Mouse (Mus musculus) hindbrain, embryonic 16.5 days (tissue): Measurements from ENCODE around the gene Wdr4. TPM values are rescaled to one million over a fixed set of nuclear protein-coding genes. Genes with fewer than 3 reads are reported as not detected.

ENCODE experiments used
- ATAC-seq: fragments of 200-750 bp; cut with Nextera tagmentation; 2 replicates; pipeline ENCODE4 v1.8.0; 2017; ENCODE audit warnings: moderate TSS enrichment, moderate library complexity
- H3K27ac ChIP-seq: fragments of 300-500 bp; sonication (generic); 2 replicates; pipeline ENCODE4 v1.5.1; 2014; ENCODE audit warnings: low read depth, mild to moderate bottlenecking, control low read depth, low read length, moderate library complexity
- H3K27me3 ChIP-seq: fragments of 300-500 bp; sonication (generic); replicated peaks from 2 replicates; pipeline ENCODE4 v1.6.1; 2014; ENCODE audit warnings: low read length; ENCODE audit not compliant: control insufficient read depth, insufficient read depth
- H3K36me3 ChIP-seq: fragments of 300-500 bp; sonication (generic); 2 replicates; pipeline ENCODE4 v1.6.1; 2014; ENCODE audit warnings: mild to moderate bottlenecking, low read length, moderate library complexity, mixed read lengths; ENCODE audit not compliant: control insufficient read depth, insufficient read depth
- H3K4me1 ChIP-seq: fragments of 300-500 bp; sonication (generic); 2 replicates; pipeline ENCODE4 v1.6.1; 2014; ENCODE audit warnings: low read depth, low read length; ENCODE audit not compliant: control insufficient read depth, insufficient read depth
- H3K4me2 ChIP-seq: fragments of 300-500 bp; sonication (generic); 2 replicates; pipeline ENCODE4 v1.6.1; 2014; ENCODE audit warnings: mild to moderate bottlenecking, low read length, control low read depth, moderate library complexity
- H3K4me3 ChIP-seq: fragments of 300-500 bp; sonication (generic); 2 replicates; pipeline ENCODE4 v1.5.1; 2014; ENCODE audit warnings: mild to moderate bottlenecking, low read length, control low read depth, moderate library complexity
- H3K9ac ChIP-seq: fragments of 300-500 bp; sonication (generic); 2 replicates; pipeline ENCODE4 v1.6.1; 2014; ENCODE audit warnings: low read depth, mild to moderate bottlenecking, control low read depth, low read length, moderate library complexity
- H3K9me3 ChIP-seq: fragments of 300-500 bp; sonication (generic); 2 replicates; pipeline ENCODE4 v1.6.1; 2014; ENCODE audit warnings: mild to moderate bottlenecking, low read length, moderate library complexity; ENCODE audit not compliant: control insufficient read depth
- WGBS: fragments of 180-500 bp; shearing (Covaris S2); extraction: QIAGEN DNeasy Blood & Tissue Kit; methylation state at CpG from one replicate; pipeline ENCODE4 v1.1.7; 2014; 5-methylcytosine and 5-hydroxymethylcytosine counted together
- polyA plus RNA-seq: library from polyadenylated mRNA; unstranded; fragments of >200 nt; fragmentation: Nextera tagmentation; extraction: Ambion mirVana; gene quantifications from 2 replicates; pipeline ENCODE4 v1.2.1, GENCODE M21; 2015

Gene Wdr4
- polyA plus RNA-seq, 1 experiment from 2014 or later, result 38.1 TPM

- no peaks in the 10 kb centered on the region for H3K9me3 ChIP-seq
- peaks cover 35% of the 10 kb centered on the region for H3K36me3 ChIP-seq
- no peaks in the 10 kb centered on the region for H3K27me3 ChIP-seq
- 96% methylated on average over 12 of the region's 12 CpGs for WGBS
- H3K27ac ChIP-seq, result no peak overlapping the region
- H3K4me1 ChIP-seq, result peaks cover 4% of the 10 kb centered on the region; the same call in 1 of the 2 replicates
- H3K4me2 ChIP-seq, result no peak overlapping the region
- H3K4me3 ChIP-seq, result no peak overlapping the region
- ATAC-seq, result no peak
- no peak overlapping the region for H3K9ac ChIP-seq
These were observed 16.4 kb downstream of the Wdr4 start for GRCm38 (mm10) chr17:31503337-31503736.

GRCm38 (mm10) chr17:31502261-31502927 lies 17.4 kb downstream of the Wdr4 start:
- no peak for ATAC-seq
- WGBS, result 96% methylated on average over 12 of the region's 12 CpGs
- Histone ChIP-seq H3K4me1 (peaks cover 4% of the 10 kb centered on the region; the same call in 1 of the 2 replicates), H3K27me3 (no peaks in the 10 kb centered on the region), H3K9ac (no peak overlapping the region), H3K4me3 (no peak overlapping the region), H3K9me3 (no peaks in the 10 kb centered on the region), H3K27ac (no peak overlapping the region), H3K4me2 (no peak overlapping the region), H3K36me3 (peaks cover 37% of the 10 kb centered on the region)

DNA sequence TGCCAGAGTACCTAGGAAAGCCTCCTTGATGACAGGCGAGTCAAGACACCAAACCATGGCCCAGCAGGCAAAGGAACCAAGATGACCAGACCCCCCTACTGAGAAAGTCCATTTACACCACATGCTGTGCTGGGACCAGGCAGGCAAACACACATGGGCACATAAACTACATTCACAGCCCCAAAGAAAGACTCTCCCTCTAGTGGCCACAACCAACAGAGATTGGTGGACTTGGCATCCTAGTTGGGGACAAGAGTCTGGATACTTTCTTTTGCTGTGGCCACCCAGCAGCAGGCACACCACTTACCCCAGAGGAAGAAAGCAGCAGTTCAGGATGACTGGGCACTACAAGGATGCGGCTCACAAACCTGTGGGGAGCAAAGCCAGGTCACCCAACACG lies 18.9 kb downstream of the Wdr4 start:
- no peak for ATAC-seq
- Histone ChIP-seq H3K36me3 (peaks cover 41% of the 10 kb centered on the region), H3K27ac (no peak overlapping the region), H3K4me1 (peaks cover 4% of the 10 kb centered on the region; the same call in 1 of the 2 replicates), H3K4me2 (no peak overlapping the region), H3K4me3 (no peak overlapping the region), H3K27me3 (no peaks in the 10 kb centered on the region), H3K9me3 (no peaks in the 10 kb centered on the region), H3K9ac (no peak overlapping the region)
- 85% methylated on average over 3 of the region's 3 CpGs for WGBS

DNA sequence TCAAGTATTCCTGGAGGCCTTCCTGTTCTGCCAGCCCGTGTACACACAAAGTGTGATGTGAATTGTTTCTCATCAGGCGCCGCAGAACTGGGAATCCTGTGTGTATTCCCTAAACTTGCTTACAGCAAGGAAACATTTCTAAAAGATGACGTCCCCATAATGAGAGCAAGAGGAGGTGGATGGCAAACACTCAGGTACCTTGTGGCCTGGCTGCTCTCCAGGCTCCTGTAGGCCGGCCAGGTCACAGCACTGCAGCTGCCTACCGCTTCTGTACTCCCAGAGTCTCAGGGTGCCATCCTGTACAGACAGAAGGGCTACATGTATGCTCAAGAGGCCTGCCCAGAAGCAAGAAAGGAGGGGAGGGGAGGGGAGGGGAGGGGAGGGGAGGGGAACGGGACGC lies 19.4 kb downstream of the Wdr4 start:
- WGBS, result 90% methylated on average over 8 of the region's 8 CpGs
- no peak overlapping the region for H3K4me3 ChIP-seq
- H3K9ac ChIP-seq, result no peak overlapping the region
- no peak overlapping the region for H3K4me2 ChIP-seq
- no peak overlapping the region for H3K27ac ChIP-seq
- ATAC-seq, result no peak
- H3K27me3 ChIP-seq, result no peaks in the 10 kb centered on the region
- no peaks in the 10 kb centered on the region for H3K9me3 ChIP-seq
- peaks cover 46% of the 10 kb centered on the region for H3K36me3 ChIP-seq
- peaks cover 4% of the 10 kb centered on the region; the same call in 1 of the 2 replicates for H3K4me1 ChIP-seq

DNA sequence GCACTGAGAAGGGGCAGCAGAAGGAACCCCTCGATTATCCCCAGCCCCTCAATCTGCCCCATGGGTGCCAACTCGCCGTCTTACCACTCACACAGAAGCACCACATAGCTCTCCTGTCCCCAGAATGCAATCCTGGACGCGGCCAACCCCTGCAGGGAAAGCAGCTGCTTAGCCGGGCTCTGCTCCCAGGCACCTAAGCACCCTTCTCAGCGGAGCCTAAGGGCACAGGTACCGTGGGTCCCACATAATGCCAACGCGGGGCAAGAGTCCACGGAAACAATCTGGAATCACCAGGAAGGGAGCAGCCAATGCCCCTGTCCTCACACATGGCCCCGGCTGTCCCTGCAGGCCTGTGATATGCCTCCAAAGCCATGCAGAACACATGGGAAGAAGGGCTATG lies 20.1 kb downstream of the Wdr4 start:
- Histone ChIP-seq H3K4me2 (no peak overlapping the region), H3K36me3 (peaks cover 46% of the 10 kb centered on the region), H3K4me3 (no peak overlapping the region), H3K27ac (no peak overlapping the region), H3K4me1 (peaks cover 1% of the 10 kb centered on the region; the same call in 1 of the 2 replicates), H3K9me3 (no peaks in the 10 kb centered on the region), H3K27me3 (no peaks in the 10 kb centered on the region), H3K9ac (no peak overlapping the region)
- no peak for ATAC-seq
- WGBS, result 91% methylated on average over 12 of the region's 12 CpGs

DNA sequence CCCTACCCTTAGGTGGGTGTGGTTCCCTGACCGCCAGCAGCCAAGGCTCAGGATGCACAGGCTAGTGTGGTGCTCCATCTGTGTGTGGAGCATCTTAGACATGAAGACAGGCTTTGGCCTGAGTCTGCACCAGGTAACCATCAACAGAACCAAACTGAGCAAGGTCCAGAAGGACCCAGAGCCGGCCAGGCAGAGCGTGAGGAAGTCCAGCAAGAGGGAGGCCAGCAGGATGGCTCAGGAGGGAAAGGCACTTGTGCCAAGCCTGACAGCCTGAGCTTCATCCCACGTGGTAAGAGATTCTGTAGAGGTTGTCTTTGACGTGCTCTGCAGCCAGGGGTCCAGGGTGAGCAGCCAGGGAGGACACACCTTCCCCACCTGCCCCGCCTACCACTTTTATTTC lies 22.1 kb downstream of the Wdr4 start:
- ATAC-seq, result no peak
- Histone ChIP-seq H3K4me2 (no peak overlapping the region), H3K27me3 (no peaks in the 10 kb centered on the region), H3K9me3 (no peaks in the 10 kb centered on the region), H3K4me3 (no peak overlapping the region), H3K9ac (no peak overlapping the region), H3K27ac (no peak overlapping the region), H3K4me1 (no peaks in the 10 kb centered on the region; the same call in 1 of the 2 replicates), H3K36me3 (peaks cover 38% of the 10 kb centered on the region)
- 88% methylated on average over 6 of the region's 6 CpGs for WGBS

- 86% methylated on average over 1 of the region's 1 CpGs for WGBS
- no peak overlapping the region for H3K27ac ChIP-seq
- H3K9me3 ChIP-seq, result no peaks in the 10 kb centered on the region
- H3K36me3 ChIP-seq, result peaks cover 23% of the 10 kb centered on the region
- no peak for ATAC-seq
- no peak overlapping the region for H3K9ac ChIP-seq
- H3K27me3 ChIP-seq, result no peaks in the 10 kb centered on the region
- H3K4me2 ChIP-seq, result no peak overlapping the region
- H3K4me1 ChIP-seq, result no peaks in the 10 kb centered on the region; the same call in 1 of the 2 replicates
- no peak overlapping the region for H3K4me3 ChIP-seq
These were observed 24.8 kb downstream of the Wdr4 start for GRCm38 (mm10) chr17:31494989-31495388.

DNA sequence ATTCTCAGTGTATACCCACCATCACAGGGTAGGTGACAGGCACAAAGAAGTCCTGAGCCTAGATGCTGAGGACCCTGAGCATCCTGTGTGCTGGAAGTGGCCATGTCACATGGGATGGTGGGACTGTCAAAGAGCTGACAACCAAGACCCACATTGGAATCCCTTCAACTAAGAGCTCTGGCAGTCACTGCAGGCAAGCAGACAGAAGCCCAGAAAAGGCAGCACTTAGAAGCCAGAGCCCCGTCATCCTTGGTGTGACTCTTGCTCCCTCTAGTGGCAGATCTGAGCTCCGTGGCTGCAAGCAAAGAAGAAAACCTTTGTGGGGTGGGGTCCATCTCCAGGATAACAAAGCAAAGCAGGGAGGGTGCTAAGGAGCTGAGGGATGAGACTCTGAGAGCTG lies 27.4 kb downstream of the Wdr4 start:
- Histone ChIP-seq H3K4me1 (no peaks in the 10 kb centered on the region; the same call in 1 of the 2 replicates), H3K4me2 (no peak overlapping the region), H3K36me3 (peaks cover 12% of the 10 kb centered on the region), H3K9ac (no peak overlapping the region), H3K9me3 (no peaks in the 10 kb centered on the region), H3K27ac (no peak overlapping the region), H3K27me3 (no peaks in the 10 kb centered on the region), H3K4me3 (no peak overlapping the region)
- 0% methylated on average over 2 of the region's 2 CpGs for WGBS
- peak; percentile 82 for ATAC-seq

- Histone ChIP-seq H3K27me3 (no peaks in the 10 kb centered on the region), H3K9me3 (no peaks in the 10 kb centered on the region), H3K4me2 (no peak overlapping the region), H3K36me3 (peaks cover 7% of the 10 kb centered on the region), H3K27ac (no peak overlapping the region), H3K4me1 (no peaks in the 10 kb centered on the region; the same call in none of the 2 replicates), H3K4me3 (no peak overlapping the region), H3K9ac (no peak overlapping the region)
- no peak for ATAC-seq
These were observed 28.4 kb downstream of the Wdr4 start for GRCm38 (mm10) chr17:31491355-31491754.
